Mouse (Mus musculus): ENCODE measurements at regions not wholly inside any gene's neighbourhood (a gene's known extent, or its start where the extent isn't known, plus 50 kb on each side); places are given as distances from the start of the nearest gene placed in this dataset.

GRCm38 (mm10) chr6:95936504-95936903 is 176.4 kb upstream of the Fam19a1 start:
- H3K9me3 ChIP-seq (ENCODE audit: low read length): no peaks in the 10 kb centered on the region
- no peak overlapping the region for H3K9ac ChIP-seq (replicated peaks; ENCODE audit: low read length, poor library complexity, severe bottlenecking)
- H3K36me3 ChIP-seq (ENCODE audit: insufficient read depth, low read length): no peaks in the 10 kb centered on the region
- H3K4me2 ChIP-seq (ENCODE audit: low read depth, low read length, poor library complexity, severe bottlenecking): no peak overlapping the region
- no peak for DNase-seq (ENCODE audit: low spot score)
- no peaks in the 10 kb centered on the region for H3K4me1 ChIP-seq (ENCODE audit: insufficient read depth, low read length)
- no peak for ATAC-seq (ENCODE audit: low FRiP score)
- TF ChIP-seq CTCF (IDR thresholded peaks at IDR 0.05): no peak
- no peaks in the 10 kb centered on the region for H3K27me3 ChIP-seq (ENCODE audit: insufficient read depth, low read length)
- 55% methylated on average over 2 of the region's 2 CpGs for WGBS
- H3K4me3 ChIP-seq (ENCODE audit: low read depth, low read length): no peak overlapping the region
- H3K27ac ChIP-seq (ENCODE audit: low read depth, low read length): no peak overlapping the region

DNA sequence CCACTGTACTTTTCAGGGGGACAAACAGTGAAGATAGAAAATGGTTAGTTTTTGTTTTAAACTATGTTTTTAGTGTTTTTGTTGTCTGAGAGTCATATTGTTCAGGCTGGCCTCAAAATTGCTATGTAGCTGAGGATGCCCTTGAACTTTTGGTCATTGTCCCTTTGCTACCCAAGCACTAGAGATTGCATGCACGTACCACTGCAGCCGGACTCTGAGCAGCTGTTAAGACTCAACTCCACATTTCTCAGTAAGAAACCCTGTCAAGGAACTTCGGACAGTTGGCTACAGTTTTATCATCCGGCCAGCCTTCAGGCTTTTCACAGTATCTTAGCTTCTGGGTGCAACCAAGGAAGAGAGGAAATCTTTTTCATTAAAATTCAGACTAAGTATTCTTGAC is 173.9 kb upstream of the Fam19a1 start:
- Histone ChIP-seq H3K9me3 (ENCODE audit: low read length) (no peaks in the 10 kb centered on the region), H3K27ac (ENCODE audit: low read depth, low read length) (no peak overlapping the region), H3K27me3 (ENCODE audit: insufficient read depth, low read length) (no peaks in the 10 kb centered on the region), H3K9ac (replicated peaks; ENCODE audit: low read length, poor library complexity, severe bottlenecking) (no peak overlapping the region), H3K4me2 (ENCODE audit: low read depth, low read length, poor library complexity, severe bottlenecking) (no peak overlapping the region), H3K36me3 (ENCODE audit: insufficient read depth, low read length) (no peaks in the 10 kb centered on the region), H3K4me3 (ENCODE audit: low read depth, low read length) (no peak overlapping the region), H3K4me1 (ENCODE audit: insufficient read depth, low read length) (no peaks in the 10 kb centered on the region)
- no peak for DNase-seq (ENCODE audit: low spot score)
- no peak for ATAC-seq (ENCODE audit: low FRiP score)
- 84% methylated on average over 4 of the region's 4 CpGs for WGBS
- no peak for TF ChIP-seq CTCF (IDR thresholded peaks at IDR 0.05)

GRCm38 (mm10) chr6:95960745-95961144 is 152.2 kb upstream of the Fam19a1 start:
- no peak for TF ChIP-seq CTCF (IDR thresholded peaks at IDR 0.05)
- no peak for ATAC-seq (ENCODE audit: low FRiP score)
- no peak overlapping the region for H3K4me3 ChIP-seq (ENCODE audit: low read depth, low read length)
- no peaks in the 10 kb centered on the region for H3K27me3 ChIP-seq (ENCODE audit: insufficient read depth, low read length)
- no peaks in the 10 kb centered on the region for H3K4me1 ChIP-seq (ENCODE audit: insufficient read depth, low read length)
- no peak overlapping the region for H3K9ac ChIP-seq (replicated peaks; ENCODE audit: low read length, poor library complexity, severe bottlenecking)
- no peaks in the 10 kb centered on the region for H3K9me3 ChIP-seq (ENCODE audit: low read length)
- H3K36me3 ChIP-seq (ENCODE audit: insufficient read depth, low read length): no peaks in the 10 kb centered on the region
- no peak for DNase-seq (ENCODE audit: low spot score)
- H3K27ac ChIP-seq (ENCODE audit: low read depth, low read length): no peak overlapping the region
- H3K4me2 ChIP-seq (ENCODE audit: low read depth, low read length, poor library complexity, severe bottlenecking): no peak overlapping the region
- WGBS: 89% methylated on average over 1 of the region's 1 CpGs

GRCm38 (mm10) chr6:95966231-95966630 is 146.7 kb upstream of the Fam19a1 start:
- H3K9me3 ChIP-seq (ENCODE audit: low read length): no peaks in the 10 kb centered on the region
- no peaks in the 10 kb centered on the region for H3K36me3 ChIP-seq (ENCODE audit: insufficient read depth, low read length)
- no peak overlapping the region for H3K4me3 ChIP-seq (ENCODE audit: low read depth, low read length)
- H3K9ac ChIP-seq (replicated peaks; ENCODE audit: low read length, poor library complexity, severe bottlenecking): no peak overlapping the region
- DNase-seq (ENCODE audit: low spot score) (no peak), ATAC-seq (ENCODE audit: low FRiP score) (peak; percentile 20; the same call in 1 of the 2 replicates)
- no peak overlapping the region for H3K27ac ChIP-seq (ENCODE audit: low read depth, low read length)
- H3K4me2 ChIP-seq (ENCODE audit: low read depth, low read length, poor library complexity, severe bottlenecking): no peak overlapping the region
- no peak for TF ChIP-seq CTCF (IDR thresholded peaks at IDR 0.05)
- WGBS: 33% methylated on average over 2 of the region's 2 CpGs
- no peaks in the 10 kb centered on the region for H3K27me3 ChIP-seq (ENCODE audit: insufficient read depth, low read length)
- no peaks in the 10 kb centered on the region for H3K4me1 ChIP-seq (ENCODE audit: insufficient read depth, low read length)

DNA sequence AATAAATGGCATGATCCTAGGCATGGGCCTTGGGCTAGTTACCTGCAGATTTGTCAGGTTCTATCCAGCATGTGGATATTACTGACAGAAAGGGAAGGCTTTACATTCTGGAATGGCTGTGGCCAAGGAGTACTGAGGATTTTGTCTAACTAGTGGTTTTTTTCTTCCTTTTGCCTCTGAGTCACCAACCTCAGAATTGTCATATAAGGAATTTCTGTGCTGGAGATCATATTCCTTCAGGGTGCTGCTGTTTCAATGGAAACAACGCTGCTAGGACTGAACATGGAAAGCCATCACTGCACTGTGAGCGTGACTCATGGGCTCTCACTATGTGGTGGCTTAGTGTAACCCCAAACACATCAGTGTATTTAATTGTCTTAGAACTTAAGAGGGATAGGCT is 137.0 kb upstream of the Fam19a1 start:
- TF ChIP-seq CTCF (IDR thresholded peaks at IDR 0.05): no peak
- Histone ChIP-seq H3K4me2 (ENCODE audit: low read depth, low read length, poor library complexity, severe bottlenecking) (no peak overlapping the region), H3K9ac (replicated peaks; ENCODE audit: low read length, poor library complexity, severe bottlenecking) (no peak overlapping the region), H3K4me1 (ENCODE audit: insufficient read depth, low read length) (no peaks in the 10 kb centered on the region), H3K27me3 (ENCODE audit: insufficient read depth, low read length) (no peaks in the 10 kb centered on the region), H3K27ac (ENCODE audit: low read depth, low read length) (no peak overlapping the region), H3K9me3 (ENCODE audit: low read length) (no peaks in the 10 kb centered on the region), H3K36me3 (ENCODE audit: insufficient read depth, low read length) (no peaks in the 10 kb centered on the region), H3K4me3 (ENCODE audit: low read depth, low read length) (no peak overlapping the region)
- DNase-seq (ENCODE audit: low spot score): no peak
- WGBS: 97% methylated on average over 2 of the region's 2 CpGs
- ATAC-seq (ENCODE audit: low FRiP score): no peak

GRCm38 (mm10) chr6:95997037-95997436 is 115.9 kb upstream of the Fam19a1 start:
- ATAC-seq (ENCODE audit: low FRiP score): no peak
- TF ChIP-seq CTCF (IDR thresholded peaks at IDR 0.05): no peak
- Histone ChIP-seq H3K9ac (replicated peaks; ENCODE audit: low read length, poor library complexity, severe bottlenecking) (no peak overlapping the region), H3K9me3 (ENCODE audit: low read length) (no peaks in the 10 kb centered on the region), H3K36me3 (ENCODE audit: insufficient read depth, low read length) (no peaks in the 10 kb centered on the region), H3K4me3 (ENCODE audit: low read depth, low read length) (no peak overlapping the region), H3K27me3 (ENCODE audit: insufficient read depth, low read length) (no peaks in the 10 kb centered on the region), H3K4me1 (ENCODE audit: insufficient read depth, low read length) (no peaks in the 10 kb centered on the region), H3K27ac (ENCODE audit: low read depth, low read length) (no peak overlapping the region), H3K4me2 (ENCODE audit: low read depth, low read length, poor library complexity, severe bottlenecking) (no peak overlapping the region)
- WGBS: 70% methylated on average over 2 of the region's 2 CpGs
- no peak for DNase-seq (ENCODE audit: low spot score)
